Mouse (Mus musculus): ENCODE measurements around the gene Gm5134.

Gene Gm5134

DNA sequence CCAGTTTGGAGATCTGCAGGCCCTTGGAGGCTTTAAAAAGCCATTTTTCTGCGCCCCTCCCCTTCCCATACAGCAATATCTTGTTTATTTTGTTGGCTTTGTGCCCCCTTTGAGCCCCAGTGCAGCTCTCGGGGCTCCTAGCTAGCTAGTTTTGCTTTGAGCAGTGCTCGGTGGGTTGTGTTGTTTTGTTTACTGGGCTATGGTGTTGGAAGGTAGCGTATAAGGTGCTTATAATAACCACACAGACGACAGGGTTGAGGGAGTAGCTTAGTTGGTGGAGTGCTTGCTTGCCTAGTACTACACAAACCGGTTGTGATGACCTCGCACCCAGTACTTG, 78.8 kb downstream of the Gm5134 start:
- no peak for DNase-seq (ENCODE audit: extremely low spot score)

DNA sequence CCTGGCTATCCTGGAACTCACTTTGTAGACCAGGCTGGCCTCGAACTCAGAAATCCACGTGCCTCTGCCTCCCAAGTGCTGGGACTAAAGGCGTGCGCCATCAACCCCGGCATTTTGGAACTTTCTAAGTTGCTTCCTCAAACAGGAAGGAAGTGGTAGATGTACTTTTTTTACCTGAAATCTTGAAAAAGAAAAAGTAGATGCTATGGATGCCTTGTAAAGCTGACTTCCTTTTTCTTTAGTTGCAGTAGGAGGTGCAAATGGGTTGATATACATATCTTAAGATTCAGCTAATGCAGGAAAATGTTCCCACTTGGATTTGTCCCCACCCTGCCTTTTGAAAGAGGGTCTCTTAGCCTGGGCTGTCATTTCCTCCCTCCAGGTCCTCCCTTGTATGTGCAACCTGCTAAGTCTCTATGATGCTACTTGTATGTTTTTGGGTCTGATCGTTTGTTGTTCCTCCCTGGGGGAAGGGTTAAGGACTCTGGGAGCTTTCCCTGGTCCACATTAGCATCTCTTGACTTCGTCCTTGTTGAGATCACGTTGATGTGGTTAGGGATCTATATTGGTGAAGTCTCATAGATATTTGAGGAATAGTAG, 79.8 kb downstream of the Gm5134 start:
- DNase-seq (ENCODE audit: extremely low spot score), result no peak

DNA sequence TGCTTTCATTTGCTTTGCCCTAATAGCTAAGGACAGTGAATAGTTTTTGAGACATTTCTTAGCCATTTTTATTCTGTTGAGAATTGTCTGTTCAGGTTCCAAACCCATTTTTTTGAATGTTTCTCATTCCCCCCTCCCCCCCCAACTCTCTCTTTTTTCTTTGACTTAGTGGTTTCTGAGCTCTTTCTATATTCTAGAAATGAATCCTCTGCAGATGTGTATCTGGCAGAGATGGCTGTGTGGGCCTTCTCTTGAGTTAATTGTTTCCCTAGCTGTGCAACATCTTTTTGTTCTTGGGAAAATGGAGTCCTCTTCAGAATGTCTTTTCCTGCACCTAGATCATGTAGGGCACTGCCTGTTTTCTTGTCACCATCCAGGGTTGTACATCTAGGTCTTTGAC, 81.0 kb downstream of the Gm5134 start:
- DNase-seq (ENCODE audit: extremely low spot score), result no peak

DNA sequence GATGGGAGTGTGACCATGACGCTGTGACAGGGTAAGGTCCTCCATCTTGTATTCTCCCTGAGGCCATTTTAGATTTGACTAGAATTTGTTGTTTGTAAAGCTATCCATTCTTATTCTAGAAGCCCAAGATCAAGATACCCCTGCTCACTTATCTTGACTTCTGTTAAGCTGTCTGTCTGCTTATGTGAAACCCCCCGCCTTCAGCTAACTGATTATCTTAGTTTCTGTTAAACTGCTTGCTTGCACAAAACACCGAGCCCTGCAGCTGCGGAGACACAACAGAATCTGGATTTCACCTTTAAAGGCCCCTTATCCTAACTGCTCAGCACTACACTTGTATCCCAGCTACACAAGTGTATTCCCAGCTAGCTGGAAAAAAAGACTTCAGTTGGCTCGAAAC, 82.6 kb downstream of the Gm5134 start:
- DNase-seq (ENCODE audit: extremely low spot score), result no peak

DNA sequence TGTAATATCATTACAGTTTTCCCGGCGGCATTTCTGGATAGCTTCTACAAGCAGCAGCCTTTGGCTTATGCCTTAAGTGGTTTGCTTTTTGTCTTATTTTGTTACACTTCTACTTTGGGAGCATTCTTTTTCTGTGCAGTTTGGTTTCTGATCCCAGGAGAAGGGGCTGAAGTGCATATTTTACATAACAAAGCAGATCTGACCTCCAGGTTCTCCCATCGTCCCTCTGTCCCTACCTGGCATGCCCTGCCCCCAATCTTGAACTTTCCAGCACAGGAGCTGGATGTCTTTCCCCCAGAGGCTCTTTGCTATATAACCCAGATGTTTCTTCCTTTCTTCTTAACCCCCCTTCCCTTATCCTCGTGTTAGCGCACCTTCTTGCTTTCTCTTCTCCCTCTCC, 91.0 kb downstream of the Gm5134 start:
- DNase-seq (ENCODE audit: extremely low spot score), result no peak

DNA sequence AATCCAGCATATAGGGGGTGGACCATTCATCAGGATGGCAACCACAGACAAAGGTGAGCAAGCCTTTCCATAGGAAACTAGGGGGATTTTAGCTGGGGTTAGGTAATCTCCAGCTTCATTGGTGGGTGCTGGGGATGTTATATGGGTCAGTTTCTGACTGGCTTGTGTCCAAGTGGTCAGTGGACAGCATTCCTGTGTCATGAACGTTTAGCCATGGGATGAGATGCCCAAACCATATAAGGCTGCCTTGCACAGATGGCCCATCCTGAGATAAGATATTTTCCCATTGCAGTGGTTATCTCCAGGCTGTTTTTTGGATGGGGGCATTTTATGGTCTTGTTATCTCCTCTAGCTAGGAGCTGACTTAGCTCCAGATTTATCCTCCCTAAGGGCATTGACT, 92.4 kb downstream of the Gm5134 start:
- no peak for DNase-seq (ENCODE audit: extremely low spot score)

DNA sequence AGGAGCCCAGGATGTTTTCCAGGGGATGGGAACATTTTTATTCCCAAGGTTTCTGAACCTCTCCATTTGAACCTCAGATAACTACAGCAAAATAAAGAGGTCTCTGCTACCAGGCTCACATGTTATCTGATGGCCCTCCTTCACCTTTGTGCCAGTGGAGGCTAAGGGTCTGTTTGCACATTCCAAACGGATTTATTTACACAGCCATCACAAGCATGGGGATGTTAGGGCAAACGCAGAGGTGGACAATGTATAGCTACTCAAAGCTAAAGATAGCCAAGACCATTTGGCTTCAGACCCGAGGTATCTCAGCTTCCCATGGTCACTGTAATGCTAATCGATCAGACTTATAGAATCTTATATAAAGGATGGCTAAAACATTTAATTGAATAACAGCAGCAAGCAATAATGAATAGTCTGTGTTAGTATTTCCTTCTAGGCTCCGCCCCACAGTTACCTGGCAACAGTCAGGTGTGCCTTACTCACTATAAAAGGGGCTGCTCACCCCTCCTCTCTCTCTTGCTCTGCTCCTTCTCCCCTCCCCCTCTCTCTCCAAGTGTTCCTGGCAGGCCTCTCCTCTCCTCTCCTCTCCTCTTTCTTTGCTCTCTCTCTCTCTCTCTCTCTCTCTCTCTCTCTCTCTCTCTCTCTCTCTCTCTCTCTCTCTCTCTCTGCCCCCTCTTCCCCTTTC, 93.0 kb downstream of the Gm5134 start:
- no peak for DNase-seq (ENCODE audit: extremely low spot score)

DNA sequence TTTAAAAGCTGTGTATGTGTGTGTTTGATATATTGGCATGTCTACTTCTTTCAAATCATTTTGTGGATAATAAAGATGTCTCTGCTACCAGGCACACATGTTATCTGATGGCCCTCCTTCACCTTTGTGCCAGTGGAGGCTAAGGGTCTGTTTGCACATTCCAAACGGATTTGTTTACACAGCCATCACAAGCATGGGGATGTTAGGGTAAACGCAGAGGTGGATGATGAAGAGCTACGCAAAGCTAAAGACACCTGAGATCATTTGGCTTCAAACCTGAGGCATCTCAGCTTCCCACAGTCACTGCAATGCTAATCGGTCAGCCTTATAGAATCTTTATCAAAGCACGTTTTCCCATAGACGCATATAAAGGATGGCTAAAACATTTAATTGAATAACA, 94.7 kb downstream of the Gm5134 start:
- DNase-seq (ENCODE audit: extremely low spot score), result no peak

DNA sequence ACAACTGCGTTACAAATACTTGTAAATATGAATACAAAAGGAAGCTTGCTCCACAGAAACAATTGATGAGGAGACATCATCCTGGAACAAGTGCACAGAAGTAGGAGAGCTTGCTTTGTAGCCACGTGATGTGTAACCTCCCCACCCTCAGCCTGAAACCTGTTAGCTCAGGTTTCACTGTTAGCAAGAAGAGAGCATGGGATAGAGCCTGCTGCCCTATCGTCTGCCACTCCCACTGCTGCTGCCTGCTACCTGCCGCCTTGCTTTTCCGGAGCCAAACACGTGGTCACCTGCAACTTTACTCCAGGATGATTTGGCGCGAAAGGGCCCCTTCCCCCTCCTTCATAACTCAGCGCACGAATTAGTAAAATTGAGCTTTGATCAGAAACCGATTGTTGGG, 97.5 kb downstream of the Gm5134 start:
- no peak for DNase-seq (ENCODE audit: extremely low spot score)

Data from embryo, embryonic 9.5 days (tissue).